Mouse (Mus musculus) E14TG2a.4 (cell line): Measurements from ENCODE around the gene Nat10.

Source experiments
- H3K27me3 ChIP-seq: 2 replicates; pipeline ENCODE4 v1.6.1; 2014; ENCODE audit warnings: low read length, control low read depth; ENCODE audit not compliant: insufficient read depth
- H3K36me3 ChIP-seq: 2 replicates; pipeline ENCODE4 v1.6.1; 2014; ENCODE audit warnings: low read length, control low read depth; ENCODE audit not compliant: insufficient read depth
- H3K4me1 ChIP-seq: replicated peaks from 2 replicates; pipeline ENCODE4 v1.6.1; 2014; ENCODE audit warnings: low read depth, low read length, control low read depth
- H3K4me3 ChIP-seq: replicated peaks from 2 replicates; pipeline ENCODE4 v1.5.1; 2014; ENCODE audit warnings: mild to moderate bottlenecking, low read length
- H3K9me3 ChIP-seq: 2 replicates; pipeline ENCODE4 v1.6.1; 2014; ENCODE audit warnings: low read length, control low read depth
- CTCF ChIP-seq: conservative IDR thresholded peaks from 2 replicates; pipeline ENCODE4 v1.5.1; 2014; ENCODE audit warnings: low read length
- NANOG ChIP-seq: IDR thresholded peaks from 2 replicates; pipeline ENCODE4 v1.6.1; 2014; ENCODE audit warnings: borderline replicate concordance, low read length, mixed read lengths
- POU5F1 ChIP-seq: IDR thresholded peaks from 2 replicates; pipeline ENCODE4 v1.6.1; 2014; ENCODE audit warnings: low read length, borderline replicate concordance

The Nat10 gene

GRCm38 (mm10) chr2:103684431-103684830 lies 76.6 kb downstream of the Nat10 start:
- Histone ChIP-seq H3K27me3 (no peaks in the 10 kb centered on the region), H3K4me1 (peaks cover 22% of the 10 kb centered on the region), H3K9me3 (no peaks in the 10 kb centered on the region), H3K4me3 (no peak overlapping the region), H3K36me3 (no peaks in the 10 kb centered on the region)
- no peak for TF ChIP-seq POU5F1
- no peak for TF ChIP-seq NANOG
- TF ChIP-seq CTCF: no peak

DNA sequence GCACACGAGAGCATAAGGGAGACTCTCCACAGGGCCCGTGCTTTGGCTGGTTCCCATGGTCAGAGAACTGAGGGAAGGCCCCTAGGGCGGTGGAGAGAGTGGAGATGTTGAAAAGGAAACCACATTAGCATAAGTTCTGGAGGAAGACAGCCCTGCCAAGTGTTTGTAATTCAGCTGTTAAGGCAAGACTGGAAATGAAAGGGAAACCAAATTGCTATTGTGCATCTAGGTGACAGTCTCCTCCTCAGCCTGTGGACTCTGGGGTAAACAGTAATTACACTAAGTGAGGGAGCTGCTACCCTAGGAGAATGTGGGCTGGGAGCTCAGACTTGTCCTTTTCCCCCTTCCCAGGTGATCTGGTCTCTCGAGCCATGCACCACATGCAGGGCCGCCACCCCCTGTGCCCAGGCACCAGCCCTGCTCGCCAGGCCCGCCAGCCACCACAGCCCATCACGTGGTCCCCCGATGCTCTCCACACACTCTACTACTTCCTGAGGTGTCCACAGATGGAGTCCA lies 78.1 kb downstream of the Nat10 start:
- Histone ChIP-seq H3K4me1 (peaks cover 22% of the 10 kb centered on the region), H3K36me3 (no peaks in the 10 kb centered on the region), H3K27me3 (no peaks in the 10 kb centered on the region), H3K9me3 (no peaks in the 10 kb centered on the region), H3K4me3 (no peak overlapping the region)
- TF ChIP-seq NANOG: no peak
- TF ChIP-seq CTCF: no peak
- TF ChIP-seq POU5F1: no peak

DNA sequence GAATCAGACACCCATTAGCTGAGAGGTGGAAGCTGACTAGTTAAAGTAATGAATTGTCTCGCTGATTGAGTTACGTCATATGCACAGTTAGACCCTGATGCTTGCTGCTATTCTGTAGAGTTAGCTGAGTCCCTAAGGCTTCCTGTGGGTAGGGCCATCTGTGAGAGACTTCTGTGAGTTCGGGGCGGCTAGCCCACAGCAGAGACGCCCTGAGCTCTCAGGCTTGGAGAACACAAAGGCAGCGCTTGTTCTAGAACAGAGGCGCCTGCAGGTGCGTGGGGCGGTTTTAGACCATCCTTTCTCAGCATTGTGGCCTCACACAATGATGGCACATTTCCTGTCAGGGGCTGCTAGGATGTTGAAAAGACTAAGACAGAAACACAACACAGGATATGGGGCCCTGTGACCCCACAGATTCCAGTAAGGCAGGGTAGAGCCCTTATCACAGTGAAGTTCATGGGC lies 78.8 kb downstream of the Nat10 start:
- Histone ChIP-seq H3K9me3 (no peaks in the 10 kb centered on the region), H3K4me3 (no peak overlapping the region), H3K36me3 (no peaks in the 10 kb centered on the region), H3K27me3 (no peaks in the 10 kb centered on the region), H3K4me1 (peaks cover 22% of the 10 kb centered on the region)
- TF ChIP-seq CTCF: no peak
- no peak for TF ChIP-seq POU5F1
- TF ChIP-seq NANOG: no peak

DNA sequence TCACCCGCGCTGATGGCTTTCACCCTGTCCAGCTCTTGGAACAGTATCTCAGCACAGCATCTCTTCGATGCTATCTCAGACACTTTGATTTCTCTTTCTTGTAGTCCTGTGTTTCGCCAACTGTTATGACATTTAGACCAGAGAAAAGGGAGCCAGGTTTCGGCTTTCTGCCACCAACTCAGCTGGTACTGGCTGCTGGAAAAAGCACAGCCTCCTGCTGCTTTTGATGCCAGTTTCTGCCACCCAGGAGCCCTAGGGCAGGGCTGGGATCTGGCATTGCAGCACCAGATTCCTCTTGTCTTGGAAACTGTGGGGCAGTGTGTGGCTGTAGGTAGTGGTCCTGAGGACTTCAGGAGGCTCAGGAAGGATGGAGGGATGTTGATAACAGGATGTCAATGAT lies 79.9 kb downstream of the Nat10 start:
- H3K36me3 ChIP-seq: no peaks in the 10 kb centered on the region
- TF ChIP-seq POU5F1: no peak
- no peak for TF ChIP-seq NANOG
- TF ChIP-seq CTCF: no peak
- no peaks in the 10 kb centered on the region for H3K27me3 ChIP-seq
- H3K4me1 ChIP-seq: peaks cover 22% of the 10 kb centered on the region
- no peak overlapping the region for H3K4me3 ChIP-seq
- H3K9me3 ChIP-seq: no peaks in the 10 kb centered on the region

GRCm38 (mm10) chr2:103680364-103681110 lies 80.5 kb downstream of the Nat10 start:
- Histone ChIP-seq H3K4me3 (no peak overlapping the region), H3K36me3 (no peaks in the 10 kb centered on the region), H3K9me3 (no peaks in the 10 kb centered on the region), H3K27me3 (no peaks in the 10 kb centered on the region), H3K4me1 (peaks cover 22% of the 10 kb centered on the region)
- TF ChIP-seq NANOG (no peak), POU5F1 (no peak), CTCF (no peak)

DNA sequence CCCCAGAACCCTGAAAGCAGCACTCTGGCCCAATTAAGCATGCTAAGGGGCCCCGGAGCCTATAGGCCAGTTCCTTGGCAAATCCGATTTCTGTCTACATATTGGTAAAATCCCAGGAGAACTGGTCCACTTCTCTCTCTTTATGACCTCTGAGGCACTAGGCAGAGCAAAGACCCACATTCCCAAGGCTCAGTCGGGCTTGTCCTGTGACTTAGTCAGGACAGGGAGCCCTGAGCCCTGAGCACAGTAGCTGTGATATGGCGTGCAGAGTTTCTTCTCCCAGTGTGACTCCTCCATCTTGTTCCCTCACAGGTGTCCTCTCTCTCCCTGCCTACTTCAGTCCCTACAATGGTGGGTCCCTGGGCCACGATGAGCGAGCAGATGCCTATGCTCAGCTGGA lies 82.6 kb downstream of the Nat10 start:
- TF ChIP-seq POU5F1 (no peak), CTCF (no peak), NANOG (no peak)

DNA sequence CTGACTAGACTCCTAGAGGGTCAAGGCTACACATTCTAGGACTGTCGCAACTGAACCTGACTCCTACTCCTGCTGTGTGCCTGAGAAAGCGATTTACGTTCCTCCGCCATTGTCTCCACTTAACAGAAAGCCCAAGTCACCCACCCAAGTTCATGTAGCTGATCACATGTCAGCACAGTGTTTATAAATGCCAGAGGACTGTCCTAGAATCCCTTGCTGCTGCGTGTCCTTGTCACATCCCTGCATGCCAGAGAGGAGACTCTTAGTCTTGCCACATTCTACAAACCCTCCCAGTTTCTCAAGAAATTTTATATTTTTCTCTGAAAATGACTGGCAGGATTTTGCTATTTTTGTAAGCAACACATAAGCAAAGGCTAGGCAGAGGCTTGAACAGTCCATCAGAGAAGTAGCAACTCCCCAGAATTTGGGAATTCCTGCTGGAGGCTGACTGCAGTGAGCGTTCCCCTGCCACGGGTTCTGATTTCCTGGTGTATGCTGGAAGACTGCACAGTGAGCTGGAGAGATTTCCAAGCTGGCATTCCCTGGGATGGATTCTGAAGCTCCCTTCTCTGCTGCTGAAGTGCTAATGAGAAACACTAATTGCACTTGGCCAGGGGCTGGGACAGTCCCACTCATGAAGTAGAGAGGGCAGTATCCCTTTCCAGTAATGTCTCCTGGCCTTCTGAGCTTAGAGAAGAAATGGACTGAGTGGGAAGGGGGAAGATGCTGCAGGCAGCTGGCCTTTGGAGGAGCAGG lies 83.3 kb downstream of the Nat10 start:
- no peak for TF ChIP-seq NANOG
- no peak for TF ChIP-seq POU5F1
- TF ChIP-seq CTCF: no peak
- H3K9me3 ChIP-seq: no peaks in the 10 kb centered on the region
- H3K4me3 ChIP-seq: no peak overlapping the region
- H3K27me3 ChIP-seq: no peaks in the 10 kb centered on the region
- no peaks in the 10 kb centered on the region for H3K36me3 ChIP-seq
- peaks cover 10% of the 10 kb centered on the region for H3K4me1 ChIP-seq

More for the DNA sequence above, 82.6 kb downstream of the Nat10 start:
- no peaks in the 10 kb centered on the region for H3K27me3 ChIP-seq
- H3K9me3 ChIP-seq: no peaks in the 10 kb centered on the region
- no peak overlapping the region for H3K4me3 ChIP-seq
- peaks cover 17% of the 10 kb centered on the region for H3K4me1 ChIP-seq
- no peaks in the 10 kb centered on the region for H3K36me3 ChIP-seq

- Histone ChIP-seq H3K27me3 (no peaks in the 10 kb centered on the region), H3K4me1 (peaks cover under 1% of the 10 kb centered on the region; the same call in 1 of the 2 replicates), H3K9me3 (no peaks in the 10 kb centered on the region), H3K4me3 (no peak overlapping the region), H3K36me3 (no peaks in the 10 kb centered on the region)
- TF ChIP-seq POU5F1 (no peak), NANOG (no peak), CTCF (no peak)
Measured at GRCm38 (mm10) chr2:103676808-103677207, 84.3 kb downstream of the Nat10 start.
